Mouse (Mus musculus): ENCODE results near the gene Ttc39a. TPM values are rescaled to one million over a fixed set of nuclear protein-coding genes. Genes with fewer than 3 reads are reported as not detected.
A peak's percentile ranks its signal among the peaks of the same experiment; 100 is the strongest.
"Not testable (repeated sequence)": the region's sequence is repeated elsewhere in the genome, so short reads cannot be mapped to it uniquely, and the experiment has no call there.

Ttc39a gene
- under 1 TPM in 2 of 4 experiments, not detected in 2; 0.11 to 0.16 TPM for total RNA-seq (2022)

DNA sequence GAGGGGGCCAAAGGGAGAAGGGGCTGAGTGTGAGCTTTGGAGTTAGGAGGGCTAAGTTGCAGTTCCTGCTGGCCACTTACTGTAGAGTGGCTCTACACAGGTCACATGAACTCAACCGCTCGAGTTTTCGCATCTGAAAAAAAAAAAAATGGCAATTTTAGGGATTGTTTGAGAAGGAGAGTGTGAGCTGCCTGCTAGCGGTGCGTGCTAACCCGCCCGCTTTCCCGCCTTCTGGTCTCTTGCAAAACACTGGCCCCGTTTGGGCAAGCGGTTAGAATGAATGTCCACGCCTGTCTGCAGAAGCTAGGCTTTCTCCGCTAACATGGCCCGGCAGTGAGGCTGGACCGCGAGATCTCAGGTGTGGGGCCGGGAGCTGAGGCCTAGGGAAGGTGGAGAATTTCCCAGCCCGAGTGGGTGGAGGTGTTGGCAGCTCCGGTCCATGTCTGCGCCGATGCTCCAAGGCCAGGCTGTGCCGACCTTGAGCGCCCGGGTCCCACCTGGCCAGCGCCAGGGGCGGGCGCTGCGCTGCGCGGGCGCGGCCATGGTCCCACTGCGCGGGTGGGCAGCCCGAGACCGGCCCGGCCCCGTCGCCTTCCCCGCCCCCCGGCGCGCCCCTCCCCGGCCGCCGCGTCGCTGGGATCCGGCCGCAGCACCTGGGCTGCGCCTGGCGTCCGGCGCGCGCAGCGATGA, at the start of gene Ttc39a:
Gene Ttc39a (plus strand): TSS at position 138 of the 690 bp plus-strand sequence.
- DNase-seq (ENCODE audit: low spot score in 2 of 2) = no peak

DNA sequence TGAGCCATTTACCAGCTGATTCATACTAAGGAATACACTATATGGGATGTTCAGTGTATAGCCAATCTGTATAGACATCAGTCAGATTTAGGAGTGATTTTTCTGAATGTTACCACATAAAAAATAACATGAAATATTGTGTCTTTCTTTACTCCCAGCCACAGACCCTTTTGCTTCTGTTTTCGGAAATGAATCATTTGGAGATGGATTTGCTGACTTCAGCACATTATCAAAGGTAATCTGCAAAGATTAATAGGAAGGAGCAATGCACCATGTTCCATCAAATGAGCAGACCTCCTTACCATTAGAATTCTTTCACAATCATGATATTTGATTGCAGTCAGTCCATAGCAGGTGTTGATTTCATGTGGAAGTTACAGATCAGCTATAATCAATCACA, 28.3 kb upstream of the Ttc39a start:
- no peak for DNase-seq (ENCODE audit: low spot score in 2 of 2)

DNA sequence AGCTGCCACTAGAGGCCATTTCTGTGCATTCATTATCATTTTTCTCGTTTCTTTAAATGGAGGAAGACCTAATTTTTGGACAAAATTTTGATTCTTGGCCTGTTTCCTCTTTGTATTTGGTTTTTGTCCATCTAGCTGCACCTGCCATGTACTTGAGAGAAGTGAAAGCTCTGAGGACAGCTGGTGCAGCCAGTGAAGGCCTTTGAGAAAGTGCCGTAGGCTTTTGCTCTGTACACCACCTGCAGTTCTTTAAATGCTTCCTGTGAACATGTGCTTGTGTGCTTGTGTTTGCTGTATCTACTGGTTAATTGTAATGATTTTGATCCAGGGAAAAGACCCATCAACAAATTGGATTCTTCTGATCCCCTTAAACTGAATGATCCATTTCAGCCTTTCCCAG, 24.0 kb upstream of the Ttc39a start:
- DNase-seq (ENCODE audit: low spot score in 2 of 2) = no peak

DNA sequence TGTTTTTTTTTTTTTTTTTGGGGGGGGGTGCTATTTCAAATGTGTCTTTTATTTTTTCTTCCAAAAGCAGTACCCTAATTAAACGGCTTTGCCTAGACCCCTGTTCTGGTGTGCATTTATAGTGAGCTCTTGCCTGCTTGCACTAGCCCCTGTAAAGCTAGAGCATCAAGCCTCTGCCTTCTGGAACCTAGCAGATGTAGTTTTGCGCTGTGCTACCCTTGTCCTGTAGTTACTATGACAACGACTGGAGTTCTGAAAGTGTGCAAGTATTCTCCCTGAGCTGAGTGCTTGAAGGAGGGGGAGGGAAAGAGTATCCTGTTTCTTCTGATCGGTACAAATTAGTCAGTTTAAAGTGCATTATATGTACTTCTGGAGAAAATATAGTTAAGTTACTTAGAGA, 20.8 kb upstream of the Ttc39a start:
- DNase-seq (ENCODE audit: low spot score in 2 of 2) = no peak

DNA sequence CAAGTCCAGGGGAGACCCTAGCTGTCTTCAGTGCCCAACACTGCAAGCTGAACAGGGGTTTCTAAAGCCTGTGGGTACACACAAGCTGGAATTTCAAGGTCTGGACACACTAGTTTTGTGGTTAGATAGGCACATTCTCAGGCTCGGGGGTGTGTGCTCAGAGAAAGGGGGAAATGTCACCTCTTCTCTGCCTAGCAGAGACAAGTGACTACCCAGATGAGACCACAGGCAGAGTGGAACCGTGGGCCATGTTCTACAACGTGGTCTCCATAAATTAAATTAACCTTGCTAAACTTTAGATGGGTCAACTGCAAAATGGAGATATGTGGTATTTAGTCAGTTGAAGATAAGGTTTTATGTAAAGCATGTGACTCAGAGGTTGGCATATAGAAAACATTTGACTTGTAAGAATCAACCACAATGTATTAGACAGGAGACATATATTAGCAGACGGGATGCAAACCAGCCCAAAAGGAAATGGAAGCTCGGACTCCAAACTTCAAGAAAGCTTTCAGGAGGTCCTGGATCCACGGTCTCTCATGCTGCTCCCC, 13.1 kb upstream of the Ttc39a start:
- no peak for DNase-seq (ENCODE audit: low spot score in 2 of 2)

DNA sequence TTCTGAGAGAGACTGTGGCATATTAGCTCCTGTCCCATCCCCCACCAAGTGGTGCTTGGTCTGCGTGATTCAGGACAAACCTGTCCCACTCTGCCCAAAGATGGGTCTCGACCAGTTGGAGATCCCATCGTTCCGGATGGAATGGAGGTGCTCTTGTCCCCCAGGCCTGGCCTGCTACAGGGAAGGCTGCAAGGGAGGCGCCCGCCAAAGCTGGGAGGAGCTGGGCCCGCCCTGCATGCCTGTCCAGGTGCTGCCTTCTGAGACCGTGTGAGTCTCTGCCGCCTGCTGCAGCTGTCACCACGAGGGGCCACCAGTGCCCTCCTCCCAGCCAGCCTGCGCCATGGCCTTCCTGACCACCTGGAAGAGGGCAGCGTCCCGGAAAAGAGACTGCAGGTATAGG, 12.5 kb upstream of the Ttc39a start:
- DNase-seq (ENCODE audit: low spot score in 2 of 2) = no peak

DNA sequence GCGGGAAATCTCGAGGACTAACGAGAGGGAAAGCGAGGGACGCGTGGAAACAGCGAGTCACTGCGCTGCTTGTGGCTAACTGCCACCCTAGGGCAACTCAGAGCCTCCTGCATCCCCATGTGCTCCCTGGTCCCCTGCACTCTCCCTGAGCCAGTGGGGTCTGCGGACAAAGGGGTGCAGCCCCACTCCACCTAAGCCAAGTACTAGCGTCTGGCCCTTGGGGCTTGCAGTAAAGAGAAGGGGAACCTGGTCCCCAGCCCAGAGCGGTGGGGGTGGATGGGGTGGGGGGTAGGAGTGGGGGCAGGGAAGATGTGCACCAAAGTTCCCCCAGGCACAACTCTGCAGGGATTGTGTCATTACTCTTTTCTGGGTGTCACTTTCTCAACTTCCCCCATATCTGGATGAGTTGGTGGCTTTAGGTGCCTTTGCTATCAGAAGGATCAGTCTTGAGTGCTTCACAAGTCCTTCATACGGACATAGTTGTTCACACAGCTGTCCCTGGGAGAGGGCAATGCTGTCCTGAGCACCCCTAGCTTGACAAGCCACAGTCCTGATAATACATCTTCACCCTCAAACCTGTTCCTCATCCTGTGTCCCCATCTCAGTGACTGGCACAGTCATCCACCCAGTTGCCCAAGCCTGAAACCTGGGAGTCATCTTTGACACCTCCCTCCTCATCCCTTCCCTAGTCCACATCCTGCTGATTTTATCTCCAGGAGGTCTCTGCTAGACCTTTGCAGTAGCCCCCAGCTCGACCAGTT, 11.9 kb upstream of the Ttc39a start:
- no peak for DNase-seq (ENCODE audit: low spot score in 2 of 2)

DNA sequence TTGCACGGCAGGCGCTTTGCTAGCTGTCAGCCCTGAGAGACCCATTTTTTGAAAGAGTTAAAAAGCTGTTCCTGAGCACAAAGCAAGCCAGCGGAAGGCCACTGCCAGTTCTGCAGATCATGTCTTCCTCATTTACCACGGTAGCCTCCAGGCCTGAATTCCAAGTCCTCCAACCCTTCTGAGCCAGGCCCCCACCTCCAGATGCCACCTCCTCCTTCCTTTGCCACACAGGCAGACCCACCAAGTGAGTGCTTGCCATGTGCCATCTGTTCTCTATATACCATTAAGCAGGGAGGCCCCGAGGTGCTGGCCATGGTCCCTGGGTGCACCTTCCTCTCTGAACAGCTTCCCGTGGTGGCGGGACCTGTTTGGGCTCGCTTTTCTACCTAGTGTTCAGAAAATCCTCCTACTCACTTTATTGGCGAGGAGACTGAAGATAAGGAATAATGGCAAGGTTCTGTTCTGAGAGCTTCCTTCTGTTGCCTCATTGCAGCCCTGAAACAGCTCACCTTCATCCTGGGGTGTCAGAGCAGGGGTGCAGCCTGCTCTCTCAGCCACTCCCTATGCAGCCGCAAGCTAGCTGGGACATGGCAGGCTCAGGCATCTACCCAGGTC, 6.0 kb upstream of the Ttc39a start:
- no peak for DNase-seq (ENCODE audit: low spot score in 2 of 2)

DNA sequence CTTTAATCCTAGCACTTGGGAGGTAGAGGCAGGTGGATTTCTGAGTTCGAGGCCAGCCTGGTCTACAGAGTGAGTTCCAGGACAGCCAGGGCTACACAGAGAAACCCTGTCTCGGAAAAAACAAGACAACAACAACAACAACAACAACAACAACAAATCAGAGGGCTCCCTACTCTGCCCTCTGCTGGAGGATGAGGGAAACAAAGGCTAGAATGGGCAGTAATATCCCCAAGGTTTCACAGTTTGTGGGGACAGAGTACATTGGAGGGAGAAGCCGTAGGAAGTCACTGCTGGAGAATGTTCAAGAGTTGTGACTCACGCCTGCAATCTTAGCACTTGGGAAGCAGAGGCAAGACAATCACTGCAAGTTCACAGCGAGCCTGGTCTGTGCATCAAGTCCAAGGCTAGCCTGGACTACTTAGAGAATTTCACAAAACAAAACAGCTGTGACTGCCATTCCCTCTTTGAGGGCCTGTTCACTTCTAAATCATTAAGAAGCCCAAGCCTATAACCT, 5.2 kb upstream of the Ttc39a start:
- no peak for DNase-seq (ENCODE audit: low spot score in 2 of 2)

DNA sequence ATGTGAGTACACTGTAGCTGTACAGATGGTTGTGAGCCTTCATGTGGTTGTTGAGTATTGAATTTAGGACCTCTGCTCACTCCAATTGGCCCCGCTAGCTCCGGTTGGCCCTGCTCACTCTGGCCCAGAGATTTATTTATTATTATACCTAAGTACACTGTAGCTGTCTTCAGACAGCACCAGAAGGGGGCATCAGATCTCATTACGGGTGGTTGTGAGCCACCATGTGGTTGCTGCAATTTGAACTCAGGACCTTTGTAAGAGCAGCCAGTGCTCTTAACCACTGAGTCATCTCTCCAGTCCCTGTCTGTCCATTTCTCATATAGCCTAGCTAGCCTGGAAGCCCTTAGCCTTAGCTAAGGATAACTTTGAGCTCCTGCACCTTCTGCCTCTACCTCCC, 1.5 kb upstream of the Ttc39a start:
- DNase-seq (ENCODE audit: low spot score in 2 of 2) = not testable (repeated sequence)

DNA sequence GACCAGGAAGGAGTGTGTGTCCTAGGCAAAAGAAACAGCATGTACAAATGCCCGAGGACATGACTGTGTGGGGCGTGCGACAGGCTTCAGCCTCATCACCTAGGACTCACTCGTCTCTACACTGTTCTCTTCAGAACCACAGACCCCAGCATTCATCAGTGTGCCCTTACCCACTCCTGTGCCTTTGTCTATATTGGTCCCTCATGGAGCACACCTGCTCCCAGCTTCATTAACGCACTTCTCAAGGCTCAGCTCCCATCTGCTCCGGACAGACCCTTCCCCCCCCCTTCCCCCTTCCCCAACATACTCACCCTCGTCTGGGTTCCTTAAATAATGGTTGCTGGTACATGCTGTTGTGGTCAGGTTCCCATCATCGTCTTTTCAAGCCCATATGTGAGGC, 1.0 kb upstream of the Ttc39a start:
- no peak for DNase-seq (ENCODE audit: low spot score in 2 of 2)

DNA sequence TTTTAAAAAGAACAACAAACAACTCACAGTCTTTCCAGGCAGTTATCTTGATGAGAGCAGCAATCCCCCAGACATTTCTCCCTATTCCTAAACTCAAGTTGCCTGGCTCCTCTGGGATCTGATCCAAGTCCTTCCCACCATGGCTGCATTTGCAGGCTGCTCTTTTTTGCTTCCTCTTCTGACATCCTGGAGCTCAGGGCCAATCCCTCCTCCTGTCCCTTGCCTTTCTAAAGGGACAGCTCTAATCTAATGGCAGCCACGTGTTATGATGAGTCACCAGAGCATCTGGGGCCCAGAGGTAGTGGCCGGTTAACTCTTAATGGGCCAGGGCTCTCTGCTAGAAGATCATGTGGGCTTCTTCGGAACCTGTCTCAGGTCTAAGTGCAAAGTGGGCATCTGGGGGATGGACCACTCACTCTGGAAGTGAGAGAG, 353 bp upstream of the Ttc39a start:
- DNase-seq (ENCODE audit: low spot score in 2 of 2) = peak; percentile 41 to 45

DNA sequence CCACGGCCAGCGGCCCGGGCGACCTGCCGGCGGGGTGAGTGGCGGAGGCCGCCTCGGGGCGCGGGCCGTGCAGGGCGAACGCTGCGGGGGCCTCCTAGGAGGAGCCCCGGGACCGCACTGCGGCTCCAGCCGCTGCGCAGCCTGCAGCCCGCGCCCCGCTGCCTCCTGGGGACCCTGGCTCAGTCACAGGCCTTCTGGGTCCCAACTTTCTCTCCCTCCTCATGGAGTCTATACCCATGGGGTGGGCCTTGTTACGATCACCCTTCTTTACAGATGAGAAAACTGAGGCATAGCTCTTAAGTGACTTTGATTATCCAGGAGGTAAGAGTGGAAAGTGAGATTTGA, 725 bp downstream of the Ttc39a start:
- DNase-seq (ENCODE audit: low spot score in 2 of 2) = no peak

DNA sequence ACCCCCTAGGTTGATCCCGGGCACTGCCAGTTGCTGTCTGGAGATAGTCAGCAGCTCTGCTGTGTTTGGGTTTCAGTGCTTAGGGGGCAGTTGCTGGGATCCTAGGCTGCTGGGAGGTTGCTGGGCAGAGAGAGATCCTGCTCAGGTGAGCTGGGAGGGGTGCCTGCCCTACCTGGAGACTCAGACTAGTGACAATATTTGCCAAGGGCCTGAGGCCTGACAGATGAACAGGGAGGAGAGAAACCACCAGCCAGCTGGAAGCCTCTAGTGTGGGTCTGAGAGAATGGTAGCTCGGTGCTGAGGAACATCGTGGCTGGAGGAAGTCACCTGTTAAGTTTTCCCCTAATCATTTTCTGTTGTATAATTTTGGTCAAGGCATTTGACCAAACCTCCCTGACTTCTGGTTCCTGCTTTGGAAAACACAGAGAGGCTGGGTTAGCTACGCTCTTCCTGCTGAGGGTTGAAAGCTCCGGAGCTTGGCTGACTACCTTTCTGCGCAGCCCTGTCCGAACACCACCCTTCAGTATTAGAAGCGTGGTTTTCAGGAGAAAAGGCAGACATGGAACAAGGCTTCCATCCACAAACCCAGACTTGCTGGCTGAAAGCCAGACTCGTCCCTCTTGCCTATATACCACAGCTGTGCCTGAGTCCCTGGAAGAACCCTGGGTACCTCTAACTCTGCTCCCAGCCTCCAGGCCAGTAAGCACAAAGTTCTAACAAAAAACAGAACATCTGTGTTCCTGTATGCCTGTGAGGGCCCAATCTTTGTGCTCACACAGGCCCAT, 1.5 kb downstream of the Ttc39a start:
- no peak for DNase-seq (ENCODE audit: low spot score in 2 of 2)

DNA sequence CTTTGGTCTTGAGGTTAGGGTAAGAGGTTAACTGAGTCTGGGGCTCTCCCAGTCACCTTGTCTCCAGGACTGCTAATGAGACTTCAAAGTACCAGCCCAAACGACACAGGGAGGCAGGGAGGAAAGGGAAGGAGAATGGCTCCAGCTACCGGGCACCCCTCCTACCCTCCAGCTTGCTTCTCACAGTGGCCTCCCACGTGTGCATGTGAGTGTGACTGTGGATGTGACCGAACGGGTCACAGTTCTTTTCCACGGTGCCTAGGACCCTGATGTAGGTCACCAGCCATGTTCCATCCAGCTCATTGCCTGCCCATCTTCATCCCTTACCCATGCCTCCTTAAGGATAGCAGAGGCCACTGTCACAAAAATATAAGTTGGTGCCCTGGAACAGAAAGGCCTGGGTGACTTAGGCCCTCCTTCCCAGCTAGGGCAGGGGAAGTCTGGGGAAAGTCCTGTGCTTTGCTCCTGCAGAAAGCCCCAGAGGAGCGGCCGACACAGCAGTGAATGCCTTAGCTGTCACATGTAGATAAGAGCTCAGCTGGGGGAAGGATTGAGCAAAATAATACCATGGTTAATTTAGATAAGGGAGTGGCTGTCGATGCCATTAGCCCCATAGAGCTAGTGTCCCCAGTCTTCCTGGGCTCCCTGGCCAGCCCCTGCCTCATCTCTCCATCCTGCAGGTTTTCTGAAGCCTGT, 4.4 kb downstream of the Ttc39a start:
- DNase-seq (ENCODE audit: low spot score in 2 of 2) = no peak

DNA sequence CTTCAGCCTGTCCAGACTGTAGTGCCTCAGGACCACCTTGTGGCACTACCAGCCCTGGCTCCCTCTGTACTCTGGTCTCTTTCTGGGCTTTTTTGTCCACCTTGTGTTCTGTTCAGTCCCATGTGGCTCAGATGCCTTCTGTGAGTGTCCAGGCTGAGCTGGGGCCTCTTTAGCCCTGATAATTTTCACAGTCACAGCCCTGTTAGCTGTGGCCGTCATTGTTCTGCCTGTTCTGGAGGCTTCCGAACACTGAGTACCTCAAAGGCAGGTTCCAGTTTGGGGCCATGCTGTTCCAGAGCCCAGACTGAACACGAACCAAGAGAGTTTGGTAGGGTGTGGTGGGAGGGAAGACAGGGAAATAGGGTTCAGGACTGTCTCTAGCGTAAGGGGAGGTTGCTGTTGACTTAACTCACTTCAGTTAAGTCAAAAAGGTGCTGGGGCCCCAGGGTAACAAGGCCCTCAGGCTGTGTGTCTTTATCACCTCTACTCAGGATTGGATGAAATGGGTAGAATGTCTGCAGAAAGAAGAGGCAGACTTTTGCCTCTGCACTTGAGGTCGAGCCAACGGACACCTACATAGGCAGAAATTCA, 5.0 kb downstream of the Ttc39a start:
- DNase-seq (ENCODE audit: low spot score in 2 of 2) = no peak

DNA sequence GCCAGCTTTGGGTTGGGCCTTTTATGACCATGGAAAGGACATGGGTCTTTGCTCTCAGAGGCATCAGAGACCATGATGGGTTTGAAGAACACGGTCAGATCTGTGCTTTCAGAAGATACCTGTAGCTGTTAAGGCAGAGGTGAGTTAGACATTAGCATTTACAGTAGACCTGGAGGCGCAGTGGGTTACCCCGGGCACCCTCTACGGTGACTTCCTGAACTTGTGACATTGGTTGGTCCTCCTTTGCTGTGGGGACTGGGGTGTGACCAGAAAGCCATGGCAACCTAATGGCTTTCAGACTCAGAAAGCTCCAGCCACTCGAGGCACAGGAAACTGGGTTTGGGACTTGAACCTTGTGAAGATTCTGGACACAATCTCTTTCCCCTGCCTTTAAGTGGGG, 5.8 kb downstream of the Ttc39a start:
- no peak for DNase-seq (ENCODE audit: low spot score in 2 of 2)

DNA sequence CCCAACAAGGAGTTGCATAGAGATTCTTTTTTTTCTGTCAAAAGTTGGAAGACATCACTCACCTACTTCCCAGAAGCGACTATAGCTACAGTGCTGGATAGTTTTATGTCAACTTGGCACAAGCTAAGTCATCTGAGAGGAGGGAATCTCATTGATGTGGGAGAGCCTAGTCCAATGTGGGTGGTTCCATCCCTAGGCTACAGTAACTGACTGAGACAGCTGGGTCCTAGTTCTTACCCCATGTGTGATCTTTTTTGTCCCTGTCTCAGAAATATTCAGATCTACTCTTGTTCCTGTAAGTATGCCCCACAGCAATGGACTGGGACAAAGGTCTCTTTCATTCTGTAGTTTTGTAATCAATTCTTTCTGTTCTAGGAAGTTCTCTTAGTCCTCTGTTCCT, 11.6 kb downstream of the Ttc39a start:
- no peak for DNase-seq (ENCODE audit: low spot score in 2 of 2)

DNA sequence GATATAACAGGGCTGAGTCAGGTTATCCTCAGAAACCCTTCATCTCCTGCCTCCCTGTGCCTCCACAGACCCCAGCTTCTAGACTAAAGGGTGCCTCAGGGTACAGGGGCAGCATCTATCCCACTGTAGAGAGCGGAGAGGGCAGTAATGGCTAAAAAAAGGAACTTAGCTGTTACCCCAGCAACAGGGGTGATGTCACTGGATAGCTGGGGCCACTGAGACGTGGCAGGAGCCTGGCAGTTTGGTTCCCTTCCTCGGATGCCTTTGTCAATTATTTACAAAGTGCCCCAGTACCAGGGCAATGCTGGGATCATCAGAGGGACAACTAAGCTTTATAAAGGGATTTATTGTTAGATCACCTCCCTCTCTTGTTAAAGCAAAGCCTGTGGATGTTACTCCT, 12.6 kb downstream of the Ttc39a start:
- no peak for DNase-seq (ENCODE audit: low spot score in 2 of 2)

DNA sequence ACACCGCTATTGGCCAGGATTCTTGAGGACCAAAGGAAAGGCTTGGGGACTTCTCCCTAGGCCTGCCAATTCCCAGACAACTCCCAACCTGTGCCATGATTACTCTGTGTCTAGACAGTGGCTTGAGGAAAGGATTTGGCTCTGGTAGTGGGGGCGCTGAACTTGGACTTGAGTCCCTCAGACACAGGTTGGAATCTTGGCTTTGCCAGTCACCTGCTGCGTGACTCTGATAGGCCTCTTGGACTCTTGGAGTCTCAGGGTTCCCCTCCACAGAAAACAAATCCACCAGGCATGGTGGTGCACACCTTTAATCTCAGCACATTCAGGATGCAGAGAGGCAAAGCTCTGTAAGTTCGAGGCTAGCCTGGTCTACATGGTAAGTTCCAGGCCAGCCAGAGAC, 13.1 kb downstream of the Ttc39a start:
- no peak for DNase-seq (ENCODE audit: low spot score in 2 of 2)
